Mouse (Mus musculus): ENCODE data around the gene Rps6kb2. TPM values are rescaled to one million over a fixed set of nuclear protein-coding genes. Genes with fewer than 3 reads are reported as not detected.
"Not testable (repeated sequence)": the region's sequence is repeated elsewhere in the genome, so short reads cannot be mapped to it uniquely, and the experiment has no call there.

Rps6kb2 gene
- total RNA-seq, 2 experiments from 2014 or later = 34.5 to 45.1 TPM

DNA sequence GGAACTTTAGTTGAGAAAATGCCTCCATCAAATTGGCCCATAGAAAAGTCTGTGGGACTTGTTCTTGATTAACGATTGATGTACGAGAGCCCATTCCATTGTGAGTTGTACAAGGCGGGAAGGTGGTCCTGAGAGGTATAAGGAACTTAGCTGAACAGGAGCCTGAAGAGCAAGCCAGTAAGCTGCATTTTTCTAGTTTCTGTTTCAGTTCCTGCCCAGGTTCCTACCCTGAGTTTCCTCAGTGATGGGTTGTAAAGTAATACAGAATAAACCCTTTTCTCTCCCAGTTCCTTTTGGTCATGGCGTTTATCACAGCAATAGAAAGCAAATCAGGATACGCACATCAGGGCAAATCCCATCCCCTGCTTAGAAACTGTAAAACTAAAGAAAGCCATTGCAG lies 25.2 kb downstream of the Rps6kb2 start:
- no peak for DNase-seq

DNA sequence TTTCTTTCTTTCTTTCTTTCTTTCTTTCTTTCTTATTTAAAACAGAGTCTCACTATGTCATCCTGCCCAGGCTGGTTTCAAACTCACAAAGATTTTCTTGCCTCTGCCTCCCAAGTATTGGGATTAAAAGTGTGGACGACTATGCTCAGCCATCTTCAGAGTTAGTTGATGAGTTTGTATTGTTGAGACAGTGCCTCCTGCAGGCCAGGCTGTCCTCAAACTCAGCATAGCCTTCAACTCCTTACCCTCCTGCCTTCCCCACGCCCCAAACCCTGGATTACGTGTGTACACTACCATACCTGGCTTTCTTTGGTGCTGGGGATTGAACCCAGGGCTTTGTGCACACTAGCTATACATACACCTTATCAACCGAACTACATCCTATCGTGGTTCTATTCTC lies 26.7 kb downstream of the Rps6kb2 start:
- no peak for DNase-seq

DNA sequence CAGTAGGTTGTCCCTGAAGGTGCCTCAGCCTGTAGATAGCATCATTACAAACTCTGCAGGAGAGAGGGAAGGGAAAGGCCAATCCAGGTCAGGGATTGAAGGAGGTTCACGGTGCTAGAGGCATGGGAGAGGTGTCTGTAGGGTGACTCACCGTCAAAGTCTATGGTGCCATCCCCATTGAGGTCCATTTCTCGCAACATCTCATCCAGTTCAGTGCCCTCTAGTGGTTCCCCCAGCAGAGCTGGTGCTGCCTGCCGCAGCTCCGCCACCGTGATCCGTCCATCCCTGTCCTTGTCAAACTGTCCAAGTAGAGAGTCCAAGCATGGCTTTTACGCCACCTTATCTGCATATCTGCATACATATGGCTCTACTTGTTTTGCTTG lies 27.2 kb downstream of the Rps6kb2 start:
- DNase-seq = not testable (repeated sequence)

DNA sequence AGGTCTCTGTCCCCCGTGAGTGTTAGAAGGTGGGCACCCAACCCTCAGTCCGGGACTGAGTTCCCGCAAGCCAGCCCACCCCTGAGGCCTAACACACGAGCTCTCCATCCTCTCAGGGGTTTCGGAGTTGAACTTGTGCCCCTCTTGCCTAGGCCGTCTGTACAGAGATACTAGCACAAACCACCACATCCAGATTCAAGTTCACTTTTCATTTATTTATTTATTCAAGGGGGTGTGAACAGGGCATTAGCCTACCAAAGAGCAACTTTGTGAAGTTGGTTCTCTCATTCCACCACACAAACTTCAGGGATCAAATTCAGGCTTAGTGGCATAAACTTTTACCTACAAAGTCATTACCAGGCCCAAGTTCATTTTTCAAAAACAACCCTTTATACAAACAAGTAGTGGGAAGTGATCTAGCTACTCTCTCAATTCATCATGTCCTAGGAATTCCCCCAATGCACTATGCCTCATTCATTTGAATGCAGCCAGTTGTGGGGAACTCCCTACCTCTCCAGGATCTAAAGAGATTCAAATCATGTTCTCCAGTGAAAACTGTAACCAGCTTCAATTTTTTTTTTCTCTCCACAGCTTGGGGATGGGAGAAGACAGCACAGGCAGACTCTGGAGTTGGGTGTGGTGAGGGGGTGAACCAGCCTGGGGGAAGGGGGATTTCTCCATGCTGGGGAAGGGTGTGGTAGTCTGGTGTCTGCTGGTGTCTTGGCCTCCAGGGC lies 27.8 kb downstream of the Rps6kb2 start:
- not testable (repeated sequence) for DNase-seq

DNA sequence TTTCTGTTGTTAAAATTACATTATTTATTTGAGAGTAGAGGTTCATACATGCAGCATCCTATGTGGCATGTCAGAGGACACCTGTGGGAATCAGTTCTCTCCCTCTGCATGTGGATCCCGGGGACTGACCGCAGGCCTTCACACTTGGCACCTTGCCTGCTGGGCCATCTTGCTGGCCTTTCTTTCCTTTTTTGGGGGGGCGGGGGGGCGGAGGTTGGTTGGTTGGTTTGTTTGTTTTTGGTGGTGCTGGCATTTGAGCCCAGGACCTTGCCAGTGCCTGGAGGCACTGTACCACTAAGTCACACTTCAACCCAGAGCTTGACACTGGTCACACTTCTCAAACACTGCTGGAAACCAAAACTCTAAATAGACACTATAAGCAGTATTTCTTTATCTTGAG lies 28.8 kb downstream of the Rps6kb2 start:
- DNase-seq = no peak

DNA sequence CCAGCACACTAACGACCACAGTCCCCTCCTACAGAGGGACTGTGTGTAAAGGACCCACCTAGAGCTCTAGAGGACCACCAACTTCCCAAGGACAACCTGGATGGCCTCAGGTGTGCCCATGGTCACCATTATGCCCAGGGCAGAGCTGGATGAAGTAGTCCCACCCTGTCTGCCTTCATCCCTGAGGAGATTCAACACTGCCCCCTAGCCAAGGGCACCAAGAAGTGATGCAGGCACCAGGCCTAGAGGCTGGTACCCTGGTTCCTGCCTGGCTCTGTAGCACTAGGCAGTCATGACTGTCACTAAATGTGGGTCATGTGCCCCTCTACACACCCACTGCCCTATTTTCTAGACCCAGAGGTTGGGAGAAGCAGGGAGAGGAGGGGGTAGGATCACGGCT lies 31.4 kb downstream of the Rps6kb2 start:
- no peak for DNase-seq

DNA sequence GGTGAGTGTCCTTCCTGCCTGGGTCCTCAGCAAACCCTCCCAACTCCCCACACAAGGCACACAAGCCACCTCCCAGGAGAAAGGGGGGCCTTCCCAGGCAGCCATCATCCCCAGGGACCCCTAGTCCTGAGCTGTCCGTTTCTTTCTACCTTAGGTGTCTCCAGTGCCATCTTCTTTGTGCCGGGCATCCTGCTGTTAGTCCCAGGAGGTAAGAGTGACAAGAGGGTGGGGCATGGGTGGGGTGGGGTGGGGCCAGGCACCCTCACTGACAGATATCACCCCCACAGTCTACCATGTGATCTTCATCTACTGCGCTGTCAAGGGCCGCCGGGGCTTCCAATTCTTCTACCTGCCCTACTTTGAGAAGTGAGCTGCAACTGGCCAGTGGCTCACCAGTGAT lies 32.1 kb downstream of the Rps6kb2 start:
- DNase-seq = no peak

DNA sequence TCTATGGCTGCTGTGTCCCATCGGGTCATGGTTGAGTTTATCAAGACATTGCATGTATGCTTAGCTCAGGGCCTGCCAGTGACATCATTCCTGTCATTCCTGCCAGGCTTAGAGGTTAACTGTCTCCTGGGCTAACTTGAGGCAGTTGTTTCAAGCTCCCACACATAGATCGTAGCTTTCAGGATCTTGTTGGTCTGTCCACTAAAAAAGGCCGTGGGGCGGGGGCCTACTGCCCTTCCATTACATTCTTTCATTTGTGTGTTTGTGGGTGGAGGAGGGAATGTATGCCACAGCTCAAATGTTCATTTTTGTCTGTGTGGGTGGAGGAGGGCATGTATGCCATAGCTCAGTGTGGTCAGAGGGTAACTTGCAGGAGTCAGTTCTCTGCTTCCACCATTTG lies 33.0 kb downstream of the Rps6kb2 start:
- no peak for DNase-seq

DNA sequence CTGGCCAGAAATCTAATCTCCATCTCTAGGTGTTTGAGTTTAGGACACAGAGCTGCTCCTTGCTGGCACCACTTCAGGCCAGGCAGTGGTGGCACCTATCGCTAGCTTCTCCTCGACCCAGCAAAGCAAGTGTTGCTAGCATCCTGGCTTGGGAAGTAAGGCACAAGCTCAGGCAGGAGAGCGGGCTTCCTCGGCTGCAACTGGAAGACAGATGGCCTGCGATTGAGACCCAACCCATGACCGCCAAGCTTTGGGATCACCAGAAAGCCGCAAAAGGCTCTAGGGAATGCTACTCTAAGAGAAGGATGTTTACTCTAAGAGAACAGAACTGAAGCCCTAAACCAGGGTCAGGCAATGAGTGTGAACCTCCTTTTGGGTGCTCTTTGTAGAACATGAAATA lies 33.7 kb downstream of the Rps6kb2 start:
- no peak for DNase-seq

DNA sequence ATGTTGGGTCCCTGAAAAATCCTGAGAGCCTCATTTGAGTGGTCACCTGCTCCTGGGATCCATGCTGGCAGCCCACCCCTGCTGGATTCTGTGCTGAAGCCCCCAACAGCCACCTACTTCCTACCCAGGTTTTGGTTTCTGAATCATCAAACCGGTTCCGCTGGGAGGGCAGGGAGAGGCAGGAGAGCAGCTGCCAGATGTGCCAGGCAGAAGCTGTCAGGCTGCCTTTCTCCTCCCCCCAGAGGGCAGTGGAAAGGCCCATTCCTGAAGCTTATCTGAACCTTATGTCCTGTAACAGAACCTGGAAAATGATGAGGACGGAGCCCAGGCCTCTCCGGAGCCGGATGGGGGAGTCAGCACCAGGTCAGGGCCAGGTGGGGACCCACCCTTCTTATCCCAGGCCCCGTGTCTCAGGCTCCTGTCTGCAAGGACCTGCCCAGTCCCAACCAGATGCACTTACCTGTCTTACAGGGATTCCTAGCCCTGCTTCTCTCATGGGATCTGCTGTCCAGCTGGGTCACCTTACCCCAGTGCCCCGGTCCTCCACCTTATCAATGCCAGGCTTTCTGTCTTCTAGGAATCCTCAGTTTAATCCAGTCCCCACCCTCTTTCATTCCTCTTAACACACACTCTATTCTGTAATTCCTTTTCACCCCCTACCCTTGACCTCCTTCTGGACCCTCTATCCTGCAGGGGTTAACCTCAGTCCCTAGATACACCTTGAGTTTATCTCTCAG lies 36.2 kb downstream of the Rps6kb2 start:
- no peak for DNase-seq

DNA sequence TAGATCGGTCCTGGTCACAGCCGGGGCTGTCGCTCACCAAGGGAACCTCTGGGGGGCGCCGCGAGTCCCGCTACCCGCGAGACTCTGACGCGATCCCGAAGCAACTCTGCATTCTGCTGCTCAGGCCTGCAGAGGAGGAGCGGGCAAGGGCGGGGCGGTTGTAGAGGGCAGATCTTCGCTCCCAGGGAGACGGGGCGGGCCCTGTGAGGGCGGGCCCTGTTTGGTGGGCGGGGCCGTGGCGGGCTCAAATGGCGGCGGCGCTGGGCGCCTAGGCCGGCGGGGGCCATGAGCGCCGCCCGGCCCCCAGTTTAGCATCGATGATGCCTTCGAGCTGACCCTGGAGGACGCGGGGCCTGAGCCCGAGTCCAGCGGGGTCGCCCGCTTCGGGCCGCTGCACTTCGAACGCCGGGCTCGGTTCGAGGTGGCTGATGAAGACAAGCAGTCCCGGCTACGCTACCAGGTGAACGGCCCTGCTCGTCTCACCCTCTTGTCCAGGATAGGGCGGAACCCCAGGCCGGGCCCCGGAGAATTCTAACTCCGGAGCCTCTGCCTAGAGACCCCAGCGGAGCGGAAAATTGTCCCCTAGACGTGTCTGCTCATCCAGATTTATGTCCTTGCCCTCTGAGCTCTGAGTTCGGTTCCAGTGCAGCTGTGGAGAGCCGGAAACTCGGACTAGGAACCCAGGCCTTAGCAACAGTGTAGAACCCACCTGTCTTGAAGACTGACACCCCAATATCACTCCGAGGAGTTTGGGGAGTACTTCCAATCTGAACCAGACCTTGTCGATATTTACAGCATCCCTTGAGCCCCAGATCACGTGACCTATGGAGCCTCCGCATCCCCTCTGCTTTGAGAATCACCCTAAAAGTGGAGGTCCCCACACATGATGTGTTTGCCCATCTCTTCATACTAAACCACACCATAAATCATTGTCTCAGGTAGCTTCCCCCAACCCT lies 37.1 kb downstream of the Rps6kb2 start, which contains the start of gene Aip:
Aip (minus strand) TSS at position 118 of the 956 bp plus-strand sequence.
- peak; percentile 97 to 98 for DNase-seq

DNA sequence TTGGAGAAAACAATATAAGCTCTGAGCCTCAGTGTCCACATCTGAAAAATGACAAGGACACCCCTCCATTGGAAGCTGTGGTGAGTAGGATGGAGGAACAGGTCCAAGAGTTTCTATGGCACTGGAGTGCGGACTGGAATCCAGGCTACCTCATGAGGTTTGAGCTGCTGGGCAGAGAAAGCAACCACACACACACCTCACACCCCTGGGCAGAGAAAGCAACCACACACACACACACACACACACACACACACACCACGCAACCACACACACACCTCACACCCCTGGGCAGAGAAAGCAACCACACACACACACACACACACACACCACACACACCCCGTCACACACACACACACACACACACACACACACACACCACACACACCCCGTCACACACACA lies 37.9 kb downstream of the Rps6kb2 start:
- not testable (repeated sequence) for DNase-seq

DNA sequence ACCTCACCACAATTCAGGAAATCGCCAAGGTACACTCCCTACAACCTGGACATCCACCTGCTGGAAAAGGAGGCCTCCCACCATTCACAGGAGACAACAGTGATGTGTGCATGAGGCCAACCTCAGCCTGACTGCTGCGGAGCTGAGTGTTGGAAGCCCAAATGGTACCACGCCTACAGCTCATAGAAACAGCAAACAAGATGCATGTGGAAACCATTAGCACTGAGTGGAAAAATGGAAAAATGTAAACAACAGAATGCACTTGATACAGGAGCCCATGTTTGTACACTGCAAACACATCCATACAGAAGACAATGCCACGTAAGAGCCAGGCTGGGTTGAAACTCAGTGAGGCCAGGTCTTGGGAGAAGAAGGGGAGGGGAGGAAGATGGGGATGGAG lies 38.7 kb downstream of the Rps6kb2 start:
- DNase-seq = no peak

DNA sequence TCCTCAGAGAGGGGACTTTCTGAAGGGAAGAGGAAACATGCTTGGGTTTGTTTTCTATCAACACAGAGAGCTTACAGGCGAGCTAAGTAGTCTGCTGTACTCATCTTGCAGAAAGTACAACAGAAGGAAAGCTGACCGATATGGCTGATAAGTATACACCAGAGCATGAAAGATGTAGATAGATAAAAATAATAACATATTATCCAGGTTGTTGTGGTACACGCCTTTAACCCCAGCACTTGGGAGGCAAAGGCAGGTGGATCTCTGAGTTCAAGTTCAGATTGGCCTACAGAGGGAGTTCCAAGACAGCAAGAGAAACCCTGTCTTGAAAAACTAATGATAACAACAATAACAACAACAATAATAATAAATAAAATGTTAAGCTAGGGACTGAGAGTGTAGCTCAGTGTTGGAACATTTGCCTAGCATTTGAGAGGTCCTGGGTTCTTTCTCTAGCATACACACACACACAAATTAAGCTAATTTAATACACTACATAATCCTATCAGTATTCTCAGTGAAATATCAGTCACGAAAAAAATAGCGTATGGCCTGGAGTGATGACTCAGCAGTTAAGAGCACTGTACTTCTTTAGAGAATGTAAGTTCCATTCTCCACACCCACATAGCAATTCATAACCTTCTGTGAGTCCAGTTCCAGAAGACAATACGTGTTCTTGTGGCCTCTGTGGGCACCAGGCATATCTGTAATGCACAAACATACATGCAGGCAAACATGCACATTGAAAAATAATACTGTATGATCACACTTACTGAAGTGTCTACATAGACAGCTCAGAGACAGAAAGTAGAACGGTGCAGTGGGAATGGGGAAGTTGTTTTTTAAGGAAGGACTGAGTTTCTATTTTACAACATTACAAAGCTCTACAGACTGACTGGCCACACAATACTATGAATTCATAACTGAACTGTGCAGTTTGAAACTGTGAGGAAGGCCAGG lies 40.5 kb downstream of the Rps6kb2 start:
- no peak for DNase-seq

DNA sequence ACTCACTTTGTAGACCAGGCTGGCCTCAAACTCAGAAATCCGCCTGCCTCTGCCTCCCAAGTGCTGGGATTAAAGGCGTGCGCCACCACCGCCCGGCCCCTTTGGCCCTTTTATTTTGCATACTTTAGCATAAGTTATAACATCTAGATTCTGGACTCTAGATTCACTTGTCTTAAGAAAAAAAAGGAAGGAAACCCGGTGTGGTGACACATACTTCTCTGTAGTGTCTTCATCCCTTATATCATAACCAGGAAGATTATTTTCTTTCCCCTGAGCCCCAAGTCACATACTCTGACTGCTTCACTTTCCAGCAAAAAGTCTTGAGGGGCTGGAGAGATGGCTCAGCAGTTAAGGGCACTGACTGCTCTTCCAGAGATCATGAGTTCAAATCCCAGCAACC lies 41.3 kb downstream of the Rps6kb2 start:
- not testable (repeated sequence) for DNase-seq

DNA sequence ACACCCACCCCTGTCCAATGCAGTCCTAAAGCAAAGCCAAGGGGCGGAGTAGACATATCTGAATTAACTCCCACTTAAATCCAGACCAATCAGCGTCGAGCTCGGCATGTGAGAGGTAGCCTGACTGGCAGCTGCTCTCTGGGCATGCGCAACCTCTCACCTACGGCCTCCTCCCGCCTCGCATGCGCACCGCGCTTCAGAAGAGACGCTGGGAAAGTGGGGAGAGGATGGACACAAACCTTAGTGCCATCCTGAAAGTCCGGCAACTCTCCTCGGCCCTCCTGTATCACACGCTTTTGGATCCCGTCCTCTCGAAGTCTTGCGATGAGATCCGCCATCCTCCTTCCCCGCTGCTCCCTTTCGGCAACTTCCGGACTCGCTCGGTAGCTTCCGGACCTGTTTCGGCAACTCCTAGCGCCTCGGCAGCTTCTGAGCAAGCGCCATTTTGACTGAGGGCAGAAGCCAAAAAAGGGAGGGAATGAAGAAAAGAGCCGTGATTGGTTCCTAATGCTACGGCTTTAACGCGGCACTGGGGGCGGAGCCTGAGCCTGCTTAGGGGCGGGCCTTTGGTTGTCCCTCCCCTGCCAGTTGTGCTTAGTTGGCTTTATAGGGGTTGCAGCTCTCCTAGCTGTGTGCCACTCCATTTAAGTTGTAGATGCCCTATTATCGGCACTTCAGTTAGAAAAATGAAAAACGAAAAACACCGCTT lies 41.9 kb downstream of the Rps6kb2 start:
- DNase-seq = peak; percentile 96

DNA sequence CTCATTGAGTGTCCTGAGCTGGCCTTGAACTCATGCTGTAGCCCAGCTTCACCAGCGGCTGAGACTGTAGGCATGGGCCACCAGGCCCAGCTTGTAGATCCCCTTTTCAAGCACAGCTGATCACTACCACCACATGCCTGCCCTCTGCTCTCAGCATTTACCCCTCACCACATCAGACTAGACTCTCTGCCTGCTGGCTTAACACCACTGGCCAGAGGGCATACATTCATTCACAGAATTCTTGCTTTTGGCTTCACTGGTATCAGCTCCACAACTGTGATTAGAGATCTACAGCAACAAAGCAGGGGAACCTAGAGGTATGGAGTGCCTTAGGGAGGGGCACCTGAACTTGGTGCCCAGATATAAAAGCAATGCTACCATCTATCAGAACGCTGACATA lies 42.7 kb downstream of the Rps6kb2 start:
- DNase-seq = no peak

DNA sequence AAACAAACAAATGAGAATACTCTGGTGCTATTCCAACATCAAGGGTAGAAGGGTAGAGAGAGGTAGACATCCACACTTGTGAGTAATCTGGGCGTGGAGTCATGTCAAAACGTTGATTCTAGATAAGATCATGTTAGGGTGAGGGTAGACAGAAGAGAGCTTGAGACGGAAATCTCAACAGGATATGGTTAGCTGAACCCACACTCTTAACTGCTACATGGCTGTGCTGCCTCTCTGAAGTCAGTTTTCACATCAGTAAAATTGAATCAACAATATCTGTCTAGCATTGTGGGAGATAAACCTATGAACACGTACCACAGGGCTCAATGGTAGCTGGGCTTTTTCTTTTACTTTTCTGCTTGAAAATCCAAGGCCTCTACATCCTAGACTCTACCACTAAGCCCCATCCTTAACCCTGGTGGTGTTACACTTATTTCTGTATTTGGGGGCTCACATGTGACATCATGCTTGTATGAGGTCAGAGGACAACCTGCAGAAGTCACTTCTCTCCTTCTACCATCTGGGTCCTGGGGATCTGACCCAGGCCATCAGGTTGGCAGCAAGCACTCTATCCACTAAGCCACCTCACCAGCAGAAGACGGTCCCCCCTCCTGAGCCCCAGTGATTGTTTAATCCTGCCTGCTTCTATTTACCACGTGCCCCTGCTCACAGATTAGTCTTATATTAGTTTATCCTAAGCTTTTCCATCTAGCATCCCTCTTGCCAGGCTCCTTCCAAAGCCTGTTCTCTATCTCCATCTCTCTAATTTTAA lies 43.3 kb downstream of the Rps6kb2 start:
- DNase-seq = no peak

DNA sequence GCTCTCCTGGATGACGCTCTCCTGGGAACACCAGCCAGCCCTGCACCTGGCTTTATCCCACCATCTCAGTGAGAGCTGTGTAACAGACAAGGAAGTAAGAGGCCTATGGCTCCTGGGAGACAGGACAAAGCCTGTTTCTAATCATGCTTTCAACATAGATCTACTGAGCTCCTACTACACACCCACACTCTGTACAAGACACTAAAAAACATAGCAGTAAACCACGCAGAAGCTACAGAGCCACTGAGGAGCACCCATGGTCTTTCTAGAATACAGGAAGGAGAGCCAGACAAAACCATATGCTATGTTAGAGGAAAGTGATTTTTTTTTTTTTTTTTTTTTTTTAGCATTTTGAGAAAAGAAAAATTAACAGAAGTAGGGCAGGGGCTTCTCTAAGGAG lies 44.8 kb downstream of the Rps6kb2 start:
- DNase-seq = no peak

DNA sequence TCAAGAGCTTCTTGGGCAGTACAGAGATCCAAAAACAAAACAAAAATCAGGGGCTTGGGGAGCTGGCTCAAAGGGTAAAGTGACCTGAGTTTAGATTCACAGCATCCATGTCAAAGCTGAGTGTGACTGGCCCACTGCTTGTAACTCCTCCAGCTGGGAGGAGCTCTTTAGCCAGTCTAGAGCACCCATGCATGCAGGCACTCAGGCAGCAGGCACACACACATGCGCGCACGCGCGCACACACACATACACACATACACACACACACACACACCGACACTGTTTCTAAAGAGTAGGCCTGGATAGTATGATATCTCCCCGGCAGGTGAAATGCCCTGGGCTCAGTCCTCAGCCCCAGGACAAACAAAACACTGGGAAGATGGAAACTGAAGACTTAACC lies 46.1 kb downstream of the Rps6kb2 start:
- DNase-seq = no peak

Data from layer of hippocampus, postnatal 36 days (tissue).